In the genomic region with DNA sequence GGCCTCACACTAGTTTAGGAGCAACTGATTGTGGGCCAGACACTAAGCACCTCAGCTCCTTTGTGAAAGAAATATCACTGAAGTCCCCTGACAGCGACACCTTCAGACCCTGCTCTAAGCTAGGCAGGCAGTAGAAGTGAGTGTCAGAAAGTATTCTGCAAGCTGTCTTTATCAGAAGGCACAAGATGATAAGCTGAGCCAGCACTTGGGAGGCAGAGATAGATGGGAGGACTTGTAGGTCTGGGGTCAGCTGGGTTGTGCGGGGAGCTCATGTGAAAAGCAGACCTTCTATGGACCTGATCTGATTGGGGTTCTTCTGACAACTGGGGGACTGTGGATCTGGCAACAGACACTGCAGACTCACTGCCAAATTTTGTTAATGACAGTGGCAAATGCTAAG, we compare ENCODE assay signal across 32 mouse cellular contexts.
DNase-seq lines count a peak whose midpoint lies in the region; ATAC-seq and TF ChIP-seq lines count a peak whose summit lies in the region.
"Had no signal": no experiment of that assay in that cellular context is flagged by ENCODE, and none has a peak within 500 bp of the region (broad histone marks: within the 10 kb centered on the region; RNA-seq: fewer than 3 reads in every experiment).

No protein-coding gene starts in this region.

- no peak for TF ChIP-seq CTCF in lung, adult 2 months (IDR thresholded peaks at IDR 0.05; ENCODE audit: insufficient read depth, low read length)

- no peak overlapping the region for H3K4me3 ChIP-seq in heart, embryonic 14.5 days (ENCODE audit: control insufficient read depth in 1 of 2, insufficient read depth in 1 of 2, low read depth in 1 of 2, low read length in 2 of 2)
- no peak overlapping the region for H3K4me3 ChIP-seq in liver, embryonic 11.5 days (ENCODE audit: low read depth, low read length)
- no peak overlapping the region for H3K4me3 ChIP-seq in liver, embryonic 16.5 days (ENCODE audit: low read depth, low read length)
- H3K4me3 ChIP-seq in lung, adult 2 months (replicated peaks; ENCODE audit: extremely low read depth, low read depth, low read length) = no peak overlapping the region
- H3K4me3 ChIP-seq: embryonic facial prominence, embryonic 13.5 days; erythroblast, embryonic 14.5 days; forebrain, embryonic 12.5 days; hindbrain, embryonic 13.5 days; limb, embryonic 10.5 days; limb, embryonic 15.5 days; megakaryocyte, embryonic 14.5 days; midbrain, embryonic 13.5 days; stomach, embryonic 15.5 days had no signal

- H3K27ac ChIP-seq in heart, embryonic 14.5 days (replicated peaks in 1 of 2; ENCODE audit: control insufficient read depth in 1 of 2, insufficient read depth in 1 of 2, low read depth in 2 of 2, low read length in 2 of 2) = peak overlapping the region in 1 of 2 experiments; percentile 1; a peak in 1 of 4 replicates
- no peak overlapping the region for H3K27ac ChIP-seq in liver, embryonic 11.5 days (ENCODE audit: low read depth, low read length)
- H3K27ac ChIP-seq in liver, embryonic 16.5 days (ENCODE audit: low read length) = no peak overlapping the region
- H3K27ac ChIP-seq: embryonic facial prominence, embryonic 13.5 days; forebrain, embryonic 12.5 days; hindbrain, embryonic 13.5 days; kidney, postnatal 0 days; limb, embryonic 10.5 days; limb, embryonic 15.5 days; midbrain, embryonic 13.5 days; stomach, embryonic 15.5 days had no signal

- no peak for ATAC-seq in heart, embryonic 14.5 days (ENCODE audit: insufficient number of reproducible peaks, insufficient read depth, low FRiP score, low read depth)
- ATAC-seq in liver, embryonic 11.5 days (replicated peaks; ENCODE audit: low FRiP score) = peak; percentile 81
- peak; percentile 67 for ATAC-seq in liver, embryonic 16.5 days (ENCODE audit: low read depth)
- ATAC-seq: forebrain, postnatal 0 days; intestine, embryonic 16.5 days; midbrain, embryonic 13.5 days had no signal

- H3K4me1 ChIP-seq in heart, embryonic 14.5 days (ENCODE audit: control insufficient read depth in 2 of 2, insufficient read depth in 2 of 2, low read length in 2 of 2) = peaks cover 4 to 9% of the 10 kb centered on the region in 2 experiments; a peak in 3 of 4 replicates
- H3K4me1 ChIP-seq in liver, embryonic 11.5 days (replicated peaks; ENCODE audit: control insufficient read depth, insufficient read depth, low read length) = peaks cover 3% of the 10 kb centered on the region; the same call in 1 of the 2 replicates
- H3K4me1 ChIP-seq in liver, embryonic 16.5 days (ENCODE audit: control insufficient read depth, low read depth, low read length) = peaks cover 8% of the 10 kb centered on the region
- no peaks in the 10 kb centered on the region for H3K4me1 ChIP-seq in lung, adult 2 months (ENCODE audit: control insufficient read depth, insufficient read depth, low read length)
- H3K4me1 ChIP-seq: embryonic facial prominence, embryonic 13.5 days; forebrain, embryonic 12.5 days; hindbrain, embryonic 13.5 days; limb, embryonic 10.5 days; limb, embryonic 15.5 days; midbrain, embryonic 13.5 days; stomach, embryonic 15.5 days had no signal

- H3K9me3 ChIP-seq in heart, embryonic 14.5 days (ENCODE audit: control insufficient read depth, low read length) = no peaks in the 10 kb centered on the region
- no peaks in the 10 kb centered on the region for H3K9me3 ChIP-seq in liver, embryonic 11.5 days (ENCODE audit: control insufficient read depth, low read length)
- H3K9me3 ChIP-seq in liver, embryonic 16.5 days (replicated peaks; ENCODE audit: control insufficient read depth, low read length) = no peaks in the 10 kb centered on the region
- H3K9me3 ChIP-seq: embryonic facial prominence, embryonic 13.5 days; forebrain, embryonic 12.5 days; hindbrain, embryonic 13.5 days; limb, embryonic 10.5 days; limb, embryonic 15.5 days; megakaryocyte, embryonic 14.5 days; midbrain, embryonic 13.5 days; stomach, embryonic 15.5 days had no signal

- H3K9ac ChIP-seq in heart, embryonic 14.5 days (ENCODE audit: low read length) = 0 out of 2 replicates have a peak overlapping the region, but pooled peaks have one; percentile 28
- H3K9ac ChIP-seq in liver, embryonic 11.5 days (ENCODE audit: low read depth, low read length) = no peak overlapping the region
- H3K9ac ChIP-seq in liver, embryonic 16.5 days (ENCODE audit: low read depth, low read length) = no peak overlapping the region
- H3K9ac ChIP-seq: embryonic facial prominence, embryonic 13.5 days; forebrain, embryonic 12.5 days; forebrain, postnatal 0 days; hindbrain, embryonic 13.5 days; limb, embryonic 15.5 days; midbrain, embryonic 13.5 days; stomach, embryonic 15.5 days had no signal

- no peak for TF ChIP-seq POLR2A in lung, adult 2 months (IDR thresholded peaks at IDR 0.05; ENCODE audit: borderline replicate concordance, extremely low read depth, low read depth, low read length)

- no peaks in the 10 kb centered on the region for H3K27me3 ChIP-seq in heart, embryonic 14.5 days (ENCODE audit: control insufficient read depth, insufficient read depth, low read length)
- no peaks in the 10 kb centered on the region for H3K27me3 ChIP-seq in liver, embryonic 11.5 days (replicated peaks; ENCODE audit: control insufficient read depth, insufficient read depth, low read length)
- H3K27me3 ChIP-seq in liver, embryonic 16.5 days (ENCODE audit: control insufficient read depth, insufficient read depth, low read depth, low read length) = no peaks in the 10 kb centered on the region
- H3K27me3 ChIP-seq: embryonic facial prominence, embryonic 13.5 days; forebrain, embryonic 12.5 days; hindbrain, embryonic 13.5 days; limb, embryonic 15.5 days; megakaryocyte, embryonic 14.5 days; midbrain, embryonic 13.5 days; stomach, embryonic 15.5 days had no signal

- no peak overlapping the region for H3K4me2 ChIP-seq in heart, embryonic 14.5 days (ENCODE audit: low read length)
- H3K4me2 ChIP-seq in liver, embryonic 11.5 days = no peak overlapping the region
- no peak overlapping the region for H3K4me2 ChIP-seq in liver, embryonic 16.5 days (ENCODE audit: low read depth, low read length)
- H3K4me2 ChIP-seq: embryonic facial prominence, embryonic 13.5 days; forebrain, embryonic 12.5 days; hindbrain, embryonic 13.5 days; limb, embryonic 15.5 days; midbrain, embryonic 13.5 days; stomach, embryonic 15.5 days had no signal

- H3K36me3 ChIP-seq in heart, embryonic 14.5 days (ENCODE audit: control insufficient read depth, insufficient read depth, low read length) = peaks cover 60% of the 10 kb centered on the region
- peaks cover 28% of the 10 kb centered on the region for H3K36me3 ChIP-seq in liver, embryonic 11.5 days (ENCODE audit: control insufficient read depth, insufficient read depth, low read length)
- H3K36me3 ChIP-seq in liver, embryonic 16.5 days (ENCODE audit: control insufficient read depth, insufficient read depth) = peaks cover 20% of the 10 kb centered on the region

- DNase-seq in heart, postnatal 4 days = no peak
- DNase-seq in c-Kit-positive CD71-positive TER-119-positive erythroid progenitor cells, embryonic 14.5 days (ENCODE audit: low spot score) = peak; percentile 32
- DNase-seq in liver, embryonic 11.5 days (ENCODE audit: low spot score) = no peak
- DNase-seq in kidney, postnatal 14 days = no peak
- no peak for DNase-seq in lung, adult 2 months
- DNase-seq in urinary bladder, adult 2 months (ENCODE audit: low spot score) = no peak
- DNase-seq: adrenal gland, adult 8-10 months; B cell, adult 2 months; cerebellum, adult 11-12 months; cerebellum, postnatal 10 days; forebrain, postnatal 0 days; gastrocnemius, postnatal 25 days; heart, adult 11 months; heart, postnatal 36 days; kidney, adult 8-10 months; layer of hippocampus, adult 9-11 months; lung, postnatal 36 days; retina, postnatal 1 day; right cerebral cortex, postnatal 25 days had no signal

- WGBS in heart, embryonic 14.5 days = 16% methylated on average over 2 of the region's 2 CpGs
- WGBS in liver, embryonic 11.5 days = 57% methylated on average over 2 of the region's 2 CpGs
- WGBS in liver, embryonic 16.5 days (ENCODE audit: insufficient replicate concordance) = 32% methylated on average over 2 of the region's 2 CpGs
- WGBS in lung, adult 2 months = 87% methylated on average over 2 of the region's 2 CpGs
